Mouse (Mus musculus) liver, embryonic 14.5 days (tissue): ENCODE measurements at regions not wholly inside any gene's neighbourhood (a gene's known extent, or its start where the extent isn't known, plus 50 kb on each side); places are given as distances from the start of the nearest gene placed in this dataset.

ENCODE experiments used
- CTCF ChIP-seq: IDR thresholded peaks from 2 replicates; pipeline ENCODE4 v1.5.1; 2016; ENCODE audit warnings: antibody characterized with exemption, low read depth, control low read depth
- EP300 ChIP-seq: IDR thresholded peaks from 2 replicates; pipeline ENCODE4 v1.6.1; 2016; ENCODE audit warnings: antibody characterized with exemption, low read depth

DNA sequence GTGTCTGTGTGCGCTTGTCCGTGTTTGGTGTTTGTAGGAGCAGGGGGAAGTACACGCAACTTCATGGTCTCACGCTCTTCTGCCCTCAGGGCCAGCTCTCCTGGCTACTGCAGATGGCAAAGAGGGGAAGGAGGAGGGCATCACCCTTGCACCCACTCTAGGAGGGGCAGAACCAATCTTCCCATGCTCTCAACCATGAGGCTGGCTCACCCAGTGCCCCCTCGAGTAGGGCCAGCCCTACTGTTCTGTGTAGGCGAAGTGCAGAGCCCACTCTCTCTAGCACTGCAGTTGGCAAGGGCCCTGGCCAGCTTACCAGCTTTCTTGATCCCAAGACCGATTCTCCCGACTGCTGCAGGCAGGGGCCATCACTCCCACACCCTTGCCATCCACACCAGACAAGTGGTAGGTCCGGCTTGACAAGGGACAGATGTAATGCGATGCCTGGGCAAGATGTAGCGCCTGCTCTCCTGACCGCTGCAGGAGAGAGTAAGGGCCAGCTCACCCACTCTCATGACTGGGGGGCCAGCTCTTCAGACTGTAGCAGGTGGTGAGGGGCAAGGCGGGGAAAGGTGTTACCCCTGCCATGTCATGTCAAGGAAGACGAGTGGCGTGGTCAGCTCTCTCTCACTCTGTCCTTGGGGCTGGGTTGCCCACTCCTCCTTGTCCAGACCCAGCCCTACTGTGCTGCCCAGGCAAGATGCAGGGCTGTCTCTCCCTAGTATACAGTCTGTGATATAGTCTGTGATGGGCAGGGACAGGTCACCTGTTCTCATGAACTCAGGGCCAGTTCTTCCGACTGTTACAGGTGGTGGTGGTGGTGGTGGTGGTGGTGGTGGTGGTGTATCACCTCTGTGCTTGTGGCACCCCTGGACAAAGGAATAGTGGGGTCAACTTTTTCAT lies 100.5 kb upstream of the Meis2 start:
- TF ChIP-seq EP300 (no peak), CTCF (no peak)
